Mouse (Mus musculus) forebrain, postnatal 0 days (tissue): ENCODE measurements around the gene Dynll2. TPM values are rescaled to one million over a fixed set of nuclear protein-coding genes. Genes with fewer than 3 reads are reported as not detected.

Experiments
- ATAC-seq: fragments of 200-750 bp; cut with Nextera tagmentation; 2 replicates; pipeline ENCODE4 v1.8.0; 2017; ENCODE audit warnings: mild to moderate bottlenecking, moderate library complexity
- DNase-seq: peaks from one replicate; pipeline ENCODE4 v3.0.0-alpha.2; 2015
- H3K27ac ChIP-seq: fragments of 300-500 bp; sonication (generic); 2 replicates; pipeline ENCODE4 v1.5.1; 2014; ENCODE audit warnings: low read depth, mild to moderate bottlenecking, antibody characterized with exemption, low read length, moderate library complexity, mixed read lengths
- H3K27me3 ChIP-seq: fragments of 300-500 bp; sonication (generic); 2 replicates; pipeline ENCODE4 v1.6.1; 2014; ENCODE audit warnings: mild to moderate bottlenecking, low read length, mixed read lengths; ENCODE audit not compliant: insufficient read depth
- H3K36me3 ChIP-seq: fragments of 300-500 bp; sonication (generic); 2 replicates; pipeline ENCODE4 v1.6.1; 2014; ENCODE audit warnings: mild to moderate bottlenecking, moderate library complexity; ENCODE audit not compliant: insufficient read depth
- H3K4me1 ChIP-seq: fragments of 300-500 bp; sonication (generic); 2 replicates; pipeline ENCODE4 v1.6.1; 2014; ENCODE audit warnings: antibody characterized with exemption; ENCODE audit not compliant: insufficient read depth
- H3K4me2 ChIP-seq: fragments of 300-500 bp; sonication (generic); 2 replicates; pipeline ENCODE4 v1.6.1; 2014; ENCODE audit warnings: low read depth, mild to moderate bottlenecking, moderate library complexity
- H3K4me3 ChIP-seq: fragments of 300-500 bp; sonication (generic); 2 replicates; pipeline ENCODE4 v1.5.1; 2014; ENCODE audit warnings: low read depth, low read length, mixed read lengths
- H3K9ac ChIP-seq: fragments of 300-500 bp; sonication (generic); 2 replicates; pipeline ENCODE4 v1.6.1; 2014; ENCODE audit warnings: mild to moderate bottlenecking
- H3K9me3 ChIP-seq: fragments of 300-500 bp; sonication (generic); 2 replicates; pipeline ENCODE4 v1.6.1; 2016; ENCODE audit warnings: low read length
- CTCF ChIP-seq: sonication (generic); IDR thresholded peaks from 2 replicates; pipeline ENCODE4 v1.5.1; 2016; ENCODE audit warnings: antibody characterized with exemption, control low read depth, low read depth
- WGBS: fragments of 180-500 bp; shearing (Covaris S2); extraction: QIAGEN DNeasy Blood & Tissue Kit; methylation state at CpG from one replicate; pipeline ENCODE4 v1.1.7; 2014; 5-methylcytosine and 5-hydroxymethylcytosine counted together
- polyA plus RNA-seq: library from polyadenylated mRNA; unstranded; fragments of >200 nt; fragmentation: Nextera tagmentation; extraction: Ambion mirVana; gene quantifications from 2 replicates; pipeline ENCODE4 v1.2.1, GENCODE M21; 2015
- total RNA-seq: library from RNA; depleted of rRNA; stranded (reverse); fragments of >200 nt; gene quantifications from 2 replicates; pipeline ENCODE4 v1.2.3, GENCODE M21; 2014

Dynll2 gene
- total and polyA plus RNA-seq, 2 experiments from 2014 or later, result 49.8 to 54.9 TPM

- peak; percentile 40 for DNase-seq
- 68% methylated on average over 11 of the region's 11 CpGs for WGBS
Measured at GRCm38 (mm10) chr11:88011208-88011913, 24.0 kb upstream of the Dynll2 start.

GRCm38 (mm10) chr11:88009542-88010190 is 22.3 kb upstream of the Dynll2 start:
- Histone ChIP-seq H3K4me1 (peaks cover 15% of the 10 kb centered on the region), H3K9me3 (no peaks in the 10 kb centered on the region), H3K9ac (peak overlapping the region; percentile 43), H3K36me3 (no peaks in the 10 kb centered on the region), H3K27ac (peak overlapping the region; percentile 66), H3K27me3 (no peaks in the 10 kb centered on the region), H3K4me2 (peak overlapping the region; percentile 44), H3K4me3 (peak overlapping the region; percentile 7; the same call in 1 of the 2 replicates)
- DNase-seq, result peak; percentile 83
- peak; percentile 87 for ATAC-seq
- TF ChIP-seq CTCF, result no peak
- 12% methylated on average over 16 of the region's 16 CpGs for WGBS

More at GRCm38 (mm10) chr11:88011208-88011913, 24.0 kb upstream of the Dynll2 start:
- Histone ChIP-seq H3K4me2 (no peak overlapping the region), H3K9me3 (no peaks in the 10 kb centered on the region), H3K4me3 (no peak overlapping the region), H3K9ac (no peak overlapping the region), H3K27me3 (no peaks in the 10 kb centered on the region), H3K4me1 (peaks cover 15% of the 10 kb centered on the region), H3K36me3 (no peaks in the 10 kb centered on the region), H3K27ac (peak overlapping the region; percentile 29; the same call in 1 of the 2 replicates)
- no peak for TF ChIP-seq CTCF
- peak; percentile 49; the same call in 1 of the 2 replicates for ATAC-seq

- Histone ChIP-seq H3K9me3 (no peaks in the 10 kb centered on the region), H3K4me2 (no peak overlapping the region), H3K4me1 (peaks cover 15% of the 10 kb centered on the region), H3K9ac (no peak overlapping the region), H3K4me3 (no peak overlapping the region), H3K27ac (no peak overlapping the region), H3K27me3 (no peaks in the 10 kb centered on the region), H3K36me3 (no peaks in the 10 kb centered on the region)
- no peak for TF ChIP-seq CTCF
- peak; percentile 46 for DNase-seq
- 42% methylated on average over 1 of the region's 1 CpGs for WGBS
- ATAC-seq, result peak; percentile 40; the same call in 1 of the 2 replicates
Measured at GRCm38 (mm10) chr11:88008641-88009040, 21.3 kb upstream of the Dynll2 start.

GRCm38 (mm10) chr11:88004123-88004522 is 16.8 kb upstream of the Dynll2 start:
- Histone ChIP-seq H3K4me3 (no peak overlapping the region), H3K27me3 (no peaks in the 10 kb centered on the region), H3K36me3 (no peaks in the 10 kb centered on the region), H3K4me1 (peaks cover 3% of the 10 kb centered on the region; the same call in 1 of the 2 replicates), H3K9ac (no peak overlapping the region), H3K27ac (no peak overlapping the region), H3K4me2 (no peak overlapping the region), H3K9me3 (no peaks in the 10 kb centered on the region)
- DNase-seq (no peak), ATAC-seq (no peak)
- TF ChIP-seq CTCF, result no peak
- 67% methylated on average over 2 of the region's 2 CpGs for WGBS

GRCm38 (mm10) chr11:88002738-88003137 is 15.4 kb upstream of the Dynll2 start:
- H3K9ac ChIP-seq, result no peak overlapping the region
- H3K4me1 ChIP-seq, result no peaks in the 10 kb centered on the region
- DNase-seq (no peak), ATAC-seq (no peak)
- no peak for TF ChIP-seq CTCF
- no peak overlapping the region for H3K27ac ChIP-seq
- H3K4me3 ChIP-seq, result no peak overlapping the region
- no peaks in the 10 kb centered on the region for H3K9me3 ChIP-seq
- 74% methylated on average over 4 of the region's 4 CpGs for WGBS
- no peaks in the 10 kb centered on the region for H3K27me3 ChIP-seq
- no peak overlapping the region for H3K4me2 ChIP-seq
- no peaks in the 10 kb centered on the region for H3K36me3 ChIP-seq

- Histone ChIP-seq H3K36me3 (no peaks in the 10 kb centered on the region), H3K4me1 (no peaks in the 10 kb centered on the region), H3K9me3 (no peaks in the 10 kb centered on the region), H3K4me3 (no peak overlapping the region), H3K9ac (no peak overlapping the region), H3K4me2 (no peak overlapping the region), H3K27ac (no peak overlapping the region), H3K27me3 (no peaks in the 10 kb centered on the region)
- WGBS, result 92% methylated on average over 5 of the region's 5 CpGs
- ATAC-seq (no peak), DNase-seq (no peak)
- 0 out of 2 replicates have a peak, but pooled peaks have one; percentile 8 for TF ChIP-seq CTCF
Measured at GRCm38 (mm10) chr11:87999751-88000150, 12.4 kb upstream of the Dynll2 start.

GRCm38 (mm10) chr11:87991806-87992205 is 4.5 kb upstream of the Dynll2 start:
- Histone ChIP-seq H3K9ac (no peak overlapping the region), H3K4me1 (no peaks in the 10 kb centered on the region), H3K27ac (no peak overlapping the region), H3K36me3 (no peaks in the 10 kb centered on the region), H3K4me3 (no peak overlapping the region), H3K4me2 (no peak overlapping the region), H3K27me3 (no peaks in the 10 kb centered on the region), H3K9me3 (no peaks in the 10 kb centered on the region)
- no peak for DNase-seq
- TF ChIP-seq CTCF, result no peak
- WGBS, result 61% methylated on average over 4 of the region's 4 CpGs
- ATAC-seq, result no peak
